Mouse (Mus musculus) right cerebral cortex, adult 2 months (tissue): ENCODE measurements around the gene Vmn1r197.
"Not testable (repeated sequence)": the region's sequence is repeated elsewhere in the genome, so short reads cannot be mapped to it uniquely, and the experiment has no call there.

ENCODE experiments used
- DNase-seq, 2 experiments: peaks; one replicate each; pipeline ENCODE4 v3.0.0; 2021 to 2022; ENCODE audit warnings: low spot score in 2 of 2

Gene Vmn1r197

GRCm38 (mm10) chr13:22324289-22324688 is at the start of gene Vmn1r197:
Gene Vmn1r197 (plus strand): TSS chr13:22324589.
- DNase-seq: no peak

DNA sequence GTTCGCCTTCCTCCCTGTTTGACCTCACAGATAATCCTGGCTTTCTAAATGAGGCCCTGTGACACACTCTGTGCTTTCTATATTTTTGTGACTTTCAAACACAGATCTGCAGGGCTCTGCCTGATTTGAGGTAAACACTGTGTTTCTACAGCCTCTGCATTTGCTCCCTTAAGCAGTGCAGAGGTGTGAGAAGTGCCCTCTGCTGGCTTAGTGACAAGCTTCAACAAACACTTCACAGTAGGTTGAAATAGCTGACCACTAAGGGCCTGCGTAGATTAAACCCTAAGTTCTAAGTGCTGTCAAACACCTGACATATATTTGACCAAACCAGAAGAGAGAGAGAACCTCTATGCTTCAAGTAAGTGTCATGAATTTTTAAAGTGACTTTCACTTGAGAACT is 39.8 kb upstream of the Vmn1r197 start:
- DNase-seq: no peak

GRCm38 (mm10) chr13:22289620-22290019 is 34.8 kb upstream of the Vmn1r197 start, which contains the start of gene Vmn1r196:
Gene Vmn1r196 (plus strand): TSS chr13:22289920.
- no peak for DNase-seq

- not testable (repeated sequence) for DNase-seq
Measured at GRCm38 (mm10) chr13:22308075-22308474, 16.3 kb upstream of the Vmn1r197 start.

GRCm38 (mm10) chr13:22315361-22315760 is 9.0 kb upstream of the Vmn1r197 start:
- DNase-seq: no peak

DNA sequence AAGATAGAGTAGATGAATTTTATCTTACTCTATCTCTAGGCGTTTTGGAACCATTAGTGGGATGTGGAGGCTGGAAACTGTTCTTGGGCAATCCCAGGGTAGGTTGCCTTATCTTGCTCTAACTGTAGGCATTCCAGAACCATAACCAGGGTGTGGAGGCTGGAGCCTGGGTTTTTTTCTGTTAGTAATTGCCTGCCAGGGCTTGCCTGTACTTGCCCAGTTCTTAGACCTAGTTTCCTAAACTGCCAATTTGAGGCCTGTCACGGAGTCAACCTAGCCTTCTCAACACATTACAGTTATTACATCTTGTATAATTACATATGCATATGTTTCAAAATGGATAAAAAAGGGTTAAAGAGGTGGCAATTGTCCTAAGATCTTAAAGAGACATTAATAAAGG is 7.0 kb upstream of the Vmn1r197 start:
- no peak for DNase-seq

DNA sequence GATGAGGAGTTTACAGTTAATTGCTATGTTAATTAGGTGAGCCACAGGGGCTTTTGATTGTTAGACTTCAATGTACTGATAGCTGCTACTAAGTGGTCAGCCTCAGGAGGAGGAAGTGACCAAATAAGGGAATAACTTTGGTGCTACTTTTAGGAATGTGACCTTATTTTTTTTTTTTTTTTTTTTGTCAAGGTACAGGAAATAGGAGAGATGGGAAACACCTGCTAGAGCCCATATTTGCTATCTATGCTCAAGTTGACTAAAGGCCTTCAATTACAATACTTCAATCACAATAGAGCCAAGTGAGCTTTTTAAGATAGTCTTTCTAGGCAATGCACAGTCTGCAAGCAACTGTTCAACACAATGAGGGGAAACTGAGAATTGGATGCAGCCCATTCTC is 4.3 kb upstream of the Vmn1r197 start:
- no peak for DNase-seq

DNA sequence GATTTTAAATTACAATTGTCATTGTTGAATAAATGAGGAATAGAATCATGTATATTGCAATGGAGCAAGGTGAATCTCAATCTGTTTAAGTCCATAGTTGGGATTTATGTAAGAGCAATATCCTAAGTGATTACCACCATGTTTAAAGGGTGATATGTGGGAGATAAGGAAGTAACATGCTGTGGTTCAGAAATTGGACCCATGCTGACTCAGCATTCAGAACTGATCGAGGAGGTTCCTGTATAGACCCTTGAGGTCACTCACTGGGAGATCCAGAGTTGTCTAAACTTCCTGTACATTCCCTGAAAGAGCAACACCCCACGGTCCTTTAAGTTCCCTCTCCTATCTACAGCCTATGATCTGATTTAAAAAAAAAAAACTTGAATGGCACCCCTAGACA is 8.9 kb downstream of the Vmn1r197 start:
- DNase-seq: no peak

GRCm38 (mm10) chr13:22335565-22335964 is 11.2 kb downstream of the Vmn1r197 start:
- DNase-seq: no peak

DNA sequence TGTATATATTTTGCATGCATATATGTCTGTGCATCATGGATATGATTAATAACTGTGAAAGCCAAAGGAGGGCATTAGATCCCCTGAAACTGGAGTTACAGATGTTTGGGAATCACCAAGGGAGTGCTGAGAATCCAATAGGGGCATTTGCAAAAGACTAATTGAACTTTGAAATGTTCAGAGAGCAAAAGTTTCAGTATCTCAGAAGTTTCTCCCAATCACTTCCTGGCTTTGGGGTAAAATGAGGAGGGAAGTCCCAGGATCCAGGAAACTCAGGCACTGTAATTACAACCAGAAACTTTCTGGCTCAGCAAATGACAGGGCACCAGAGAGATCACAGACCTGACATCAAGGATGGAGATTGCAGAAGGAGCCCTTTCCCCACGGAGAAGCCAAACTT is 25.7 kb downstream of the Vmn1r197 start, which contains the start of gene Vmn1r198:
Gene Vmn1r198 (plus strand): TSS at position 301 of the 400 bp plus-strand sequence.
- no peak for DNase-seq

DNA sequence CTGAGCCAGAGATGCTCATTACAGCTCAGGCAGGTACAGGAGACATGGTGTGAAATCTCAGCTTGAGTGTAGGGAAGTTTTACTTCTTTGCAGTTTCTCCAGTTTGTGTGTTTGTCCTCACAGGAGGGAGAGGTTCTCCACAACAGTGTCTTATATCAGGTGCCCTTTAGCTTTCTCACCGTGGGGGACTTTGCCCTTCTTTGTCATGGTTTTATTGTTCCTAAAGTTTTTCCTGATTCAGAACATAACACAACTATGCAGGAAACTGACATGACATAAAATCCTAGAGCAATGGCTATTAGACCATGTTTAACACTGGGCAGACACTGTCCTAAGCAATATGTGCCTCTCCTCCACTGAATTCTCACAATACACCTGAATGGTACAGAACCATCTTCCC is 26.4 kb downstream of the Vmn1r197 start:
- DNase-seq: no peak

- no peak for DNase-seq
Measured at GRCm38 (mm10) chr13:22379518-22379917, 55.1 kb downstream of the Vmn1r197 start, which contains the start of gene Vmn1r199. Gene Vmn1r199 (plus strand): TSS chr13:22379818.

- DNase-seq: peak; percentile 19 to 41
Measured at GRCm38 (mm10) chr13:22381128-22381527, 56.7 kb downstream of the Vmn1r197 start.
